Mouse (Mus musculus) lung, postnatal 0 days (tissue): ENCODE results near the gene Hhex.

Experiments
- CTCF ChIP-seq: IDR thresholded peaks from 2 replicates; pipeline ENCODE4 v1.5.1; 2016; ENCODE audit warnings: antibody characterized with exemption, mild to moderate bottlenecking
- EP300 ChIP-seq: IDR thresholded peaks from 2 replicates; pipeline ENCODE4 v1.6.1; 2016; ENCODE audit warnings: antibody characterized with exemption, mild to moderate bottlenecking, control low read depth

GRCm38 (mm10) chr19:37396279-37396678 lies 38.3 kb upstream of the Hhex start:
- TF ChIP-seq CTCF (no peak), EP300 (no peak)
